Mouse (Mus musculus) adrenal gland, postnatal 25 days (tissue): Measurements from ENCODE around the gene Fto. TPM values are rescaled to one million over a fixed set of nuclear protein-coding genes. Genes with fewer than 3 reads are reported as not detected.

Experiments
- DNase-seq: peaks from one replicate; pipeline ENCODE4 v3.0.0; 2021; ENCODE audit warnings: mixed read lengths
- total RNA-seq: library from RNA; stranded (reverse); gene quantifications from 2 replicates; pipeline ENCODE4 v1.2.3, GENCODE M21; 2021

The Fto gene
- total RNA-seq, 1 experiment from 2014 or later: 82.7 TPM

GRCm38 (mm10) chr8:91501960-91502600 is 188.8 kb downstream of the Fto start:
- DNase-seq: no peak

GRCm38 (mm10) chr8:91502791-91503190 is 189.5 kb downstream of the Fto start:
- no peak for DNase-seq

DNA sequence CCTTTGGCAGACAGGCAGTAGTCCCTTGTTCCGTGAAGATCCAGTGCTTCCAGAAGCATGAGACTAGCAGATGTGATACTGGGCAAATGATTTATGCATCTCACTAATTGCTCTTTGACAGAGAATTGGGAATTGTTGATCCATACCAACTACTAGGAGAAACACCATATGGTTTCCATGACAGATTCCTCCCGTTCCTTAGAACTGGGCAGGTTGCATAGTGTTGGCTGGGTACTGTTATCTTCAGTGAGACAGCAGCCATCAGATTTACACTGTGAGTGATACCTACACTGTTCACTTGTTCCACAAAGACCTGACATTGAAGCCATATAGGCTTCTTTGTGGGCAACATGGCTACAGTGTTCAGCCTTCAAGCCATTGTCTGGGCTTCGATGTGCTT is 191.0 kb downstream of the Fto start:
- DNase-seq: no peak

- DNase-seq: peak; percentile 38
These were observed 191.6 kb downstream of the Fto start for GRCm38 (mm10) chr8:91504891-91505290.

- DNase-seq: no peak
These were observed 192.2 kb downstream of the Fto start for GRCm38 (mm10) chr8:91505411-91505954.

DNA sequence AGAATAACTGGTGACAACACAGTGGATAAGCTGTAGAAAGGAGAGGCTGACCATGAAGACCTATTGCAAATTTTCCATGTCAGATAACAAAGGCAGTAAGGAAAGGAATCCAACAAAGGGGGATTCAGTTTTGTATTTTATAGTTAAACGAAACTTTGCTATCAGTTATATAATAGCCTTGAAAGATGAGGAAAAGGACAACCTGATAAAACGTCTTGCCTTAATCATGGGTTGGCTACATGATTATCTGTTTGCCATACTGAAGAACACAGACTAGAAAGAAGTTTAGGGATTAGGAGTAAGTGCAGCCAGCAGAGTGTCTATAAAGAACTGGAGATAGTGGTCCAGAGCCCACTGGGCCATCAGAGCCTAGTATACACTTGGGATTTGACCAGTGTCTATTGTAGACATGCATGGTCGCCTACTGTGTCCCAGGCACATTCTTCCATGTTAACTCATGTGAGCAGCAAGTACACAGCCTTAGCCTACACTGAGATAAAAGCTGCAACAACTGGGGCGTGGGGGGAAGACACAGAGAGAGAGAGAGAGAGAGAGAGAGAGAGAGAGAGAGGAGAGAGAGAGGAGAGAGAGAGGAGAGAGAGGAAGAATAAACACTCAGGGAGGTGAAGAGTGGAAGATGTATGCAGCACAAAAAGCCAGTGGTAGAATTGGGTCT is 192.8 kb downstream of the Fto start:
- DNase-seq: no peak

DNA sequence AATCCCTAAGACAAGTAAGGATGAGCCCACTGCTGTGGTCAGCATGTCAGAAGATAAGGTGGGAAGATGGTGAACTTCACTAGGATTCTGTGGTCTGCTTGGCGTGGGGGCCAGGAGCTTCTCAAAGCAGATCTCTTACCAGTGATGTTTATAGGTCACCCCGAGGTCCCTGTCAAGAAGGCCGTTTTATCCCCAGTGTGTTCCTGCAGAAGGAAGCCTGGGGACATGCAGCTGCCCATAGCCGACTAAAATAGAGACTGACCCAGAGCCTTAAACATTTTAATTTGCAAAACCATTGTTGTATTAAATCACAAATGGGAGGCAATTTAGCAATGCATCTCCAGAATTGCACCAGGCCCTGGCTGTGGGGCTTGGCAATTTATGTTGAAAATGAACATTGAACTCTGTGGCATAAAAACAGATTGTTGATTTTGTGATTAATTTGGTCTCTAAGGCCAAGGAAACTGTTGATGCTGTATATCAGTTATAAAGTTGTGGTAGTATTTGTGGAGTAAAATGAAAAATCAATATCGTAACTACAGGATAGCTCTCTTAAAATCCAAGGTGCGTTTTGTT is 193.4 kb downstream of the Fto start:
- no peak for DNase-seq

DNA sequence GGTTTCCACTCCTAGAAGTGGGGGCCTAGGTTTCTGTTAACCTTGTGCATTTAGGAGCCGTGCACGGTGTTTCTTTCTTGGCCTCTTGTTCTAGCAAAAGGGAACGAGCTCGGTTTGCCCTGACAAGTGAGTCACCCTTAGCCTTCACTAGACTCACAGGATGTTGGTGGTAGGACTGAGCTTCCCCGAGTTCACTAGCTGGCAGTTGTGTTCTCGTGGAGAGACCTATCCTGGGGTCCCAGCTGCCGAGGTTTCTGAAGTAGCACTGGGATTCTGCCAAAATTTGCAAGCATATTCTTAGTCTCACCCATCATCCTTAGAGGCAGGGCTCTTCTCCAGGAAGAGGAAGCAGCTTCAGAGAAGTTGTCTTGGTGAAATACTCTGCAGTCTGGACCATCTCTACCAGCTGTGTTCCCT is 194.4 kb downstream of the Fto start:
- DNase-seq: no peak

DNA sequence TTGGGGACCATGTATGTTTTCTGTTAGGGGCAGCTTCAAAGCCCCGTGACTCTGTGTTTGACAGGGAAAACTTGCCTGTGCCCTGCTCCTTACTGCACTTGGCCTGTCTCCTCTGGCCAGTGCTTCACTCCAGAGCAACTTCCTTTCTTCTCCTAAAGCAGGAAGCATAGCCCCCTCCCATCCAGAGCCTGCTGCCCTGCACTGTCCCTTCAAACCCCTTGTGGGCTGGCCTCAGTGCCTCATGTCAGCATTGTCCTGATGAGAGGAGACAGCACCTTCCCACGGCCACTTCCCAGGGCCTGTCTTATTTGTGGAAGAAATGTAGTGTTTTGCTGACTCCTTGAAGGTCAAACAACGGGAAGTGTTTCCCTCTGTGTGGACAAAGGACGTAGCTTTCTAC is 195.0 kb downstream of the Fto start:
- DNase-seq: no peak

DNA sequence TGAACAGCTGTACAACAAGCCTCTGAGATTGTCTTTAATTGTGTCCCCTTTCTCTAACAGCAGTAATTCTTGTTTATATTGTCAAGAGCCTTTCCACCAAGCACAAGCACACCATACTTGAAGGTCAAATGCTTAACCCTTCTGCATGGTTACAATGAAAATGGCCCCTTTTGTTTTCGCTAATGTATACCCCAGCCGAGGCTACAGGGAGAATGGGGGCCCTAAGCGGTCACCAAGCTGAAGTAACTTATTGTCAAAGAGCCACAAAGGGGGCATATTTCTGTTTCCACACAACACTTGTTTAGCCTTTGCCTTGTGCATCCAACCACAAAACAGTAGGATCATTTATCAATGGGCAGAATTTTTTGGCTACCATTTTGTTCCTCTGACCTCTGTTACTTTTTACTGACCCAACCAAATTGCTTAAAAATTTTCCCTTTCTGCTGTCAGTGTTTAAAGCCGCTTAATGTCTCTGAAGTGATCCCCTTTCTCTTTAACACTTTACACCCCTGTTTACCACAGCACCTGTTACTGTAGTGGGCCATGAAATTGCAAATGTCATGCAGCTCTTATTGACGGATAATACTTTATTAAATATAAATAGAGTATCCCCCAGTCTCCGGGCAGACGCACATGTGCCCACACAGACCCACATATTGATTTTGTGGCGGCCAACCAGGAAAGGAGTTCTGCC is 196.0 kb downstream of the Fto start:
- DNase-seq: no peak

GRCm38 (mm10) chr8:91509900-91510260 is 196.6 kb downstream of the Fto start:
- no peak for DNase-seq

- DNase-seq: no peak
These were observed 197.4 kb downstream of the Fto start for GRCm38 (mm10) chr8:91510716-91511115.

DNA sequence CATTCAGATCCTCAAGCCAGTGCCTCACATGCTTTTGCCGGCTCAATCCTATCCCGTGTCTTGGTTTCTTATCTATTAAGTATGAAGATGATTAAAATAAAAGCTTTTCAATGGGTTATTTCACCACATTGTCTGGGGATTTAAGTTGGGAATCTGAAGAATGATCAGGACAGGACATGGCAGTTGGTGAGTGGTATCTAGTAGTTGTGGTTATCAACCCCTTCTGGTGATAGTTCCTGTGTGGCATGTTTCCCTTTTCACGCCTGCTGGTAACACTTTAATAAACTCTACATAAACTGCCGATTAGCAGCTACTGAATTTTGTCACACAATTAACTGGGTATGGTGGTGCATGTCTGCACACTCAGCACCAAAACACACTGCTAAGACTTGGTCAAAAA is 198.6 kb downstream of the Fto start:
- DNase-seq: no peak

DNA sequence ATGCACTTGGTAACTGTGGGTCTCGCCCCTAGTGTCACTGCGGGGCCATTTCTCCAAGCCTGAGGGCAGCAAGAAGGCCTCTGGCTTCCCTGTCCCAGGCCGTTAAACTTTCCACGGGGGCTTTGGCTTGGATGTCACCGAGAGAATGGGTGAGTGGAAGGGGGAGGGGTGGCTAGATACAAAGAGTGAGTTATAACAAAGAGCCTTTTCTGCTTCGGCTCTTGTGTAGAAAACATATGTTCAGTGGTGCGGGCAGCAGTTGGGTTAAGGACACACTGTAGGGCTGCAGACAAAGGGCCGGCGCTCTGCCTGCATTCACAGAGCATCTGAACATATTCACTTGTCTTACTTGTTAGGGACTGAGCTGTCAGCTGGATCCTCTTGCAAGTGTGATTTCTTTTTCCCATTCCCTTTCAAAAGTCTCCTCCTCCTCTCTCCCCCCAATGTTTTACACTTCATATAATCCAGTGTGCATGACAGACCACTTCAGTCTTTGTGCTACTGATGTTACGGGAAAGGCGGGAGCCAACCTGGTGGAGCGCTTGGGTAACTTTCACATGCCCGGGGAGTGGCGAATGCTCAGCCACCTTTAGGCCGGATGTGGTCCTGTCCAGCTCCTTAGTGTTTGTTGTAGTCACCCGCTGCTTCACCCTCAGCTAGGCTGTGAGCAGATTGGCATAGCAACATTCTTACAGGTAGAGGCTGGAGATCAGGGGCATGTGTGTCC is 201.6 kb downstream of the Fto start:
- no peak for DNase-seq

DNA sequence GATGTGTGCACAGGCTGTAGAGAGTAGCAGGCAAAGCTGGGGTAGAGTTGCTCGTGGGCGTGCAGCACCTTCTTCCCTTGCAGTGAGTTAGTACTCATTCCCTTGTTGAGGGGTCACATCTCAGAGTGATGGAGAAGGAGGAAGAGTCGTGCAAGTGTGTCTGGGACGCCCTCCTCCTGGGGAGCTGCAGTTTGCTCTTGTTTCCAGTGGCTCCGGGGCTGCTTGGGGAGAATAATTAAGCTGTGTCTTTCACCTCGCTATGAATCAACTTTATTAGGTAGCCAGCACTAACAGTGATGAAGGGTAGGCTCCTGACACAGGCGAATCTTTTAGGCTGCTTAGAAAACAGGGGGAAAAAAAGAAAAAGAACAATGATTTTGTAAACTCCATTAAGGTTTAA is 203.1 kb downstream of the Fto start:
- DNase-seq: no peak

DNA sequence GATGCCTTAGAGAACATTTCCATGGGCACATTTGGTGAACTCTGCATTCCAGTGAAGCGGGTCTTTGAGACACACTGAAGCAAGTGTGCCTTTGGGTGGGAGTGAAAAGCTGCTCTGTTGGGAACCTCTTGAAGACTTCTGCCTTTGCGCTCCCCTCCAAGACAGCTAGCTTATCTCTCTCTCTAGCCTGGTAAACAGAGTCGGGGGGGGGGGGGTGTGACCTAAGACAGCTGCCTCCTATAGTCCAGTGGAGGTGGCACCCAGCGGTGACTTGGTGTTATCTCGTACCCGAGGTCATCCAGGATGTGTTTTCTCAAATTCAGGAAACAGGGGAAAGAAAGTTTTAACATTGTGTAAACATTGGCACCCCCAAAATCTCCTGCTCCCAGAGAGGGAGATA is 204.8 kb downstream of the Fto start:
- DNase-seq: no peak

- no peak for DNase-seq
These were observed 208.9 kb downstream of the Fto start for GRCm38 (mm10) chr8:91522201-91522600.

GRCm38 (mm10) chr8:91524056-91524864 is 210.9 kb downstream of the Fto start:
- DNase-seq: no peak

- DNase-seq: no peak
These were observed 211.5 kb downstream of the Fto start for GRCm38 (mm10) chr8:91524865-91525250.

DNA sequence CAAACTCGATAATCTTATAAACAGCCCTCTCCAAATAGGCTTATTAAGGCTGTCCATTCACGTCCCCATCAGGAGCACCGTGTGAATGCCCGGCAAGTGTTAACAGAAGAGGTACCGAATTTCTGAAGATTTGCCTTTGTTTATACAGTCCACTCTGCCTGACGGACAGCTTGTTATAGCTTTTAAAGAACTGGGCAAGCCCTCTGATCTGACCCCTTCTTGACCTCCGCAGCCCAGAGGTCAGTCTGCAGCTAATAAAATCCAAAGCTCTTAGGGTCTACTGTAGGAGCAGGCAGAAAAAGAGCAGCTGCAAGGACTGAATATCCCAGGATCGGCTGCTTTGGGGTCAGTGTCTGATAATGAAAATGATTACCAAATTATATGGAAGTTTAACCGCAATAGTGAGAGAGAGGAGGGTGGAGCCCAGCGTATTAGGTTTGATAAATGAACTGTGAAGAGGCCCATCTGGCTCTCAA is 212.1 kb downstream of the Fto start:
- no peak for DNase-seq

- no peak for DNase-seq
These were observed 215.6 kb downstream of the Fto start for GRCm38 (mm10) chr8:91528967-91529366.
